Mouse (Mus musculus): ENCODE measurements around the gene Olfr561. TPM values are rescaled to one million over a fixed set of nuclear protein-coding genes. Genes with fewer than 3 reads are reported as not detected.

Olfr561 gene
- polyA plus RNA-seq, 1 experiment from 2014 or later = not detected

Other genes with a start within 250 kb of the Olfr561 start
- gene Olfr547, start 236.5 kb upstream of the Olfr561 start, polyA plus RNA-seq (2014; fragmentation: Nextera tagmentation; extraction: Ambion mirVana) = not detected in 2 replicates
- not detected in 2 replicates for gene Olfr548-ps1, start 230.3 kb upstream of the Olfr561 start, polyA plus RNA-seq (2014; fragmentation: Nextera tagmentation; extraction: Ambion mirVana)
- not detected in 2 replicates for gene Olfr549, start 221.4 kb upstream of the Olfr561 start, polyA plus RNA-seq (2014; fragmentation: Nextera tagmentation; extraction: Ambion mirVana)
- 0.57 and 0.96 TPM in 2 replicates for gene Trim21, start 205.7 kb upstream of the Olfr561 start, polyA plus RNA-seq (2014; fragmentation: Nextera tagmentation; extraction: Ambion mirVana)
- not detected in 2 replicates for gene Olfr550, start 199.8 kb upstream of the Olfr561 start, polyA plus RNA-seq (2014; fragmentation: Nextera tagmentation; extraction: Ambion mirVana)
- not detected in 2 replicates for gene Olfr551, start 179.3 kb upstream of the Olfr561 start, polyA plus RNA-seq (2014; fragmentation: Nextera tagmentation; extraction: Ambion mirVana)
- gene Olfr552, start 173.5 kb upstream of the Olfr561 start, polyA plus RNA-seq (2014; fragmentation: Nextera tagmentation; extraction: Ambion mirVana) = not detected in 2 replicates
- not detected in 2 replicates for gene Olfr553, start 153.0 kb upstream of the Olfr561 start, polyA plus RNA-seq (2014; fragmentation: Nextera tagmentation; extraction: Ambion mirVana)
- not detected in 2 replicates for gene Olfr554, start 132.8 kb upstream of the Olfr561 start, polyA plus RNA-seq (2014; fragmentation: Nextera tagmentation; extraction: Ambion mirVana)
- not detected in 2 replicates for gene Olfr555, start 112.4 kb upstream of the Olfr561 start, polyA plus RNA-seq (2014; fragmentation: Nextera tagmentation; extraction: Ambion mirVana)
- gene Olfr556, start 106.3 kb upstream of the Olfr561 start, polyA plus RNA-seq (2014; fragmentation: Nextera tagmentation; extraction: Ambion mirVana) = not detected in 2 replicates
- 13.5 and 16.3 TPM in 2 replicates for gene Trim68, start 83.9 kb upstream of the Olfr561 start, polyA plus RNA-seq (2014; fragmentation: Nextera tagmentation; extraction: Ambion mirVana)
- gene Olfr557, start 75.3 kb upstream of the Olfr561 start, polyA plus RNA-seq (2014; fragmentation: Nextera tagmentation; extraction: Ambion mirVana) = not detected in 2 replicates
- 0.20 and 0.30 TPM in 2 replicates for gene Olfr558, start 69.0 kb upstream of the Olfr561 start, polyA plus RNA-seq (2014; fragmentation: Nextera tagmentation; extraction: Ambion mirVana)
- gene Olfr33, start 52.2 kb upstream of the Olfr561 start, polyA plus RNA-seq (2014; fragmentation: Nextera tagmentation; extraction: Ambion mirVana) = not detected in 2 replicates
- 0.12 TPM in 1 of 2 replicates, not detected in the other for gene Olfr559, start 43.7 kb upstream of the Olfr561 start, polyA plus RNA-seq (2014; fragmentation: Nextera tagmentation; extraction: Ambion mirVana)
- gene Olfr560, start 11.9 kb upstream of the Olfr561 start, polyA plus RNA-seq (2014; fragmentation: Nextera tagmentation; extraction: Ambion mirVana) = not detected in 2 replicates
- not detected in 2 replicates for gene Olfr78, start 11.8 kb upstream of the Olfr561 start, polyA plus RNA-seq (2014; fragmentation: Nextera tagmentation; extraction: Ambion mirVana)
- gene Olfr564, start 32.3 kb downstream of the Olfr561 start, polyA plus RNA-seq (2014; fragmentation: Nextera tagmentation; extraction: Ambion mirVana) = not detected in 2 replicates
- gene Olfr566, start 87.5 kb downstream of the Olfr561 start, polyA plus RNA-seq (2014; fragmentation: Nextera tagmentation; extraction: Ambion mirVana) = not detected in 2 replicates
- gene Olfr568, start 105.9 kb downstream of the Olfr561 start, polyA plus RNA-seq (2014; fragmentation: Nextera tagmentation; extraction: Ambion mirVana) = not detected in 2 replicates
- not detected in 2 replicates for gene Olfr569, start 119.7 kb downstream of the Olfr561 start, polyA plus RNA-seq (2014; fragmentation: Nextera tagmentation; extraction: Ambion mirVana)
- gene Olfr570, start 123.4 kb downstream of the Olfr561 start, polyA plus RNA-seq (2014; fragmentation: Nextera tagmentation; extraction: Ambion mirVana) = not detected in 2 replicates
- not detected in 2 replicates for gene Olfr571, start 146.3 kb downstream of the Olfr561 start, polyA plus RNA-seq (2014; fragmentation: Nextera tagmentation; extraction: Ambion mirVana)
- not detected in 2 replicates for gene Olfr572, start 153.2 kb downstream of the Olfr561 start, polyA plus RNA-seq (2014; fragmentation: Nextera tagmentation; extraction: Ambion mirVana)
- not detected in 2 replicates for gene Olfr573-ps1, start 171.4 kb downstream of the Olfr561 start, polyA plus RNA-seq (2014; fragmentation: Nextera tagmentation; extraction: Ambion mirVana)
- gene Olfr574, start 177.2 kb downstream of the Olfr561 start, polyA plus RNA-seq (2014; fragmentation: Nextera tagmentation; extraction: Ambion mirVana) = not detected in 2 replicates
- gene Olfr575, start 187.6 kb downstream of the Olfr561 start, polyA plus RNA-seq (2014; fragmentation: Nextera tagmentation; extraction: Ambion mirVana) = not detected in 2 replicates
- gene Olfr576, start 191.4 kb downstream of the Olfr561 start, polyA plus RNA-seq (2014; fragmentation: Nextera tagmentation; extraction: Ambion mirVana) = not detected in 2 replicates
- gene Olfr577, start 204.7 kb downstream of the Olfr561 start, polyA plus RNA-seq (2014; fragmentation: Nextera tagmentation; extraction: Ambion mirVana) = not detected in 2 replicates
- gene Olfr578, start 218.1 kb downstream of the Olfr561 start, polyA plus RNA-seq (2014; fragmentation: Nextera tagmentation; extraction: Ambion mirVana) = not detected in 2 replicates